Mouse (Mus musculus): Measurements from ENCODE around the gene Parp8.

DNA sequence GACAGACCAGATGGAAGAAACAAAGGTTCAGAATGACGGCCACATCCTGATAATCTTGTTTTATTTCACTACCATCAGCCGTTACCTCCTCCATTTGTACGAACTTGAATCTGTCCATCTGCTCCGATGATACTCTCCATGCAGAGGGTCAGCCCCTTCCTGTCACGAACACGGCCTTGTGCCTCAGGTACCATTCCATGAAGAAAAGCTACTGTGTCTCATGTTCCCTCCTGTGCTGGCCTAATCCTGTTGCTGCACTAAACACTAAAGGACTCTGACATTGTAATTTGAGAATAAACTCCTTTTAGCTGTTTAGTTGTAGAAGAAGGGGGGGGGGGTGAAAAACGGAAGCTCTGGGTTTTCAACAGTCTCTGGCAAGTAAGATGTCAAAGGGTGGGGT, 33.8 kb downstream of the Parp8 start:
- TF ChIP-seq HCFC1 (IDR thresholded peaks at IDR 0.05; ENCODE audit: borderline replicate concordance, insufficient read depth, low read length), result no peak
- no peak for TF ChIP-seq MAFK (IDR thresholded peaks at IDR 0.05; ENCODE audit: insufficient read depth, low read depth, low read length)
- TF ChIP-seq ZC3H11A (IDR thresholded peaks at IDR 0.05; ENCODE audit: borderline replicate concordance, low read depth, low read length), result no peak
- no peak for TF ChIP-seq ZNF384 (IDR thresholded peaks at IDR 0.05; ENCODE audit: low read depth, low read length)

Measured in ES-E14 (cell line).